Mouse (Mus musculus) ES-Bruce4 (cell line): ENCODE measurements around the gene Taar7a. TPM values are rescaled to one million over a fixed set of nuclear protein-coding genes. Genes with fewer than 3 reads are reported as not detected.

Experiments used
- H3K27ac ChIP-seq: 2 replicates; pipeline ENCODE4 v1.5.1; 2012; ENCODE audit warnings: low read length, inconsistent platforms; ENCODE audit not compliant: insufficient read depth
- H3K27me3 ChIP-seq: 2 replicates; pipeline ENCODE4 v1.6.1; 2012; ENCODE audit warnings: mild to moderate bottlenecking, low read length, inconsistent platforms; ENCODE audit not compliant: control insufficient read depth, poor library complexity, insufficient read depth, severe bottlenecking
- H3K36me3 ChIP-seq: 2 replicates; pipeline ENCODE4 v1.6.1; 2012; ENCODE audit warnings: inconsistent platforms, mild to moderate bottlenecking, low read length, moderate library complexity; ENCODE audit not compliant: control insufficient read depth, poor library complexity, insufficient read depth, severe bottlenecking
- H3K4me1 ChIP-seq: one replicate; pipeline ENCODE4 v1.8.1; 2011; ENCODE audit warnings: low read length; ENCODE audit not compliant: control insufficient read depth, insufficient read depth
- H3K4me3 ChIP-seq: 2 replicates; pipeline ENCODE4 v1.5.1; 2011; ENCODE audit warnings: low read depth, mild to moderate bottlenecking, low read length
- H3K9ac ChIP-seq: 2 replicates; pipeline ENCODE4 v1.6.1; 2012; ENCODE audit warnings: low read depth, mild to moderate bottlenecking, inconsistent platforms; ENCODE audit not compliant: poor library complexity, severe bottlenecking
- H3K9me3 ChIP-seq: replicated peaks from 2 replicates; pipeline ENCODE4 v1.6.1; 2012; ENCODE audit warnings: mild to moderate bottlenecking, low read length, inconsistent platforms; ENCODE audit not compliant: control insufficient read depth, poor library complexity, insufficient read depth, severe bottlenecking
- CTCF ChIP-seq: IDR thresholded peaks from one replicate; pipeline ENCODE4 v1.8.1; 2011; ENCODE audit warnings: low read depth, low read length
- EP300 ChIP-seq: IDR thresholded peaks from 2 replicates; pipeline ENCODE4 v1.6.1; 2011; ENCODE audit warnings: low read depth, low read length; ENCODE audit not compliant: insufficient read depth
- POLR2A ChIP-seq: IDR thresholded peaks from one replicate; pipeline ENCODE4 v1.8.1; 2011; ENCODE audit warnings: low read length; ENCODE audit not compliant: insufficient read depth
- polyA plus RNA-seq: library from polyadenylated mRNA; stranded (reverse); fragments of >200 nt; gene quantifications from 2 replicates; pipeline ENCODE4 v1.2.4, GENCODE M21; 2011; ENCODE audit warnings: low read depth; ENCODE audit not compliant: missing spikeins, insufficient read depth, insufficient read length

The Taar7a gene
- polyA plus RNA-seq, 1 experiment, result not detected

DNA sequence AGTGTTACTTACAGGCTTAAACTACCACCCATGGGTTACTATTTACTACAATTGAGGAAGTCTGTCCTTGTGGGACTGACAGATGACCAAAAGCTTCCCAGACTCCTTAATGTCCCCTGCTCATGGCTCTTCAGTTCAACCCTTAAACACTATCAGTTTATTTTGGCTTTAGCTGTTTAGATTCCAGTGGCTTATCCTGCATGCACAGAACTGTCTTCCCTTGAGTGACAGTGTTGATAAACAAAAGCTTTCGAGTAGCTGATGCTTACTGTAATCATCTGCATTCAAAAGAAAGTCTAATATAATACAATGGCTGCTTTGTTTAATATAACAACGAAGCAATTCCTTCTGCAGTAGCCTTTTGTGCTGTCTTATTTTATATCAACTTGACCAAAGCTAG, 13.8 kb upstream of the Taar7a start:
- no peaks in the 10 kb centered on the region for H3K36me3 ChIP-seq
- no peak overlapping the region for H3K9ac ChIP-seq
- TF ChIP-seq POLR2A (no peak), CTCF (no peak), EP300 (no peak)
- no peaks in the 10 kb centered on the region for H3K27me3 ChIP-seq
- H3K4me1 ChIP-seq, result no peaks in the 10 kb centered on the region
- H3K4me3 ChIP-seq, result no peak overlapping the region
- no peaks in the 10 kb centered on the region for H3K9me3 ChIP-seq
- H3K27ac ChIP-seq, result no peak overlapping the region

DNA sequence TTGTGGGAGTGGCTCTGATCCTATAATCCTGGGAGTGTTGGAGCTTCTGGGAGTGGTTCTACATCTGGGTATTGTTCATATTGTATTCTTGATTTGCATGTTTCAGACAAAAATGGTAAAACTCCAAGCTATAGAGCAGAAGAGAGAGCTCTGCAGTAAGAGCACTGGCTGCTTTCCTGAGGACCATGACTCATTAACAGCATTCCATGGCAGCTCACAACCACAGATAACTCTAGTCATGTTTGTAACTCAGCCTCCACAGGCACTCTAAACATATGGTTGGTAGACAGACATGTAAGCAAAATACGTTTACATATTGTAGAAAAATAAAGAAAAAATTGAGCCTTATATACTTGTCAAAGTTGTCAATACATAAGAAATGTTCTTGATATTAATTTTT, 13.2 kb upstream of the Taar7a start:
- no peaks in the 10 kb centered on the region for H3K36me3 ChIP-seq
- TF ChIP-seq CTCF, result no peak
- no peak for TF ChIP-seq POLR2A
- TF ChIP-seq EP300, result no peak
- no peak overlapping the region for H3K9ac ChIP-seq
- no peak overlapping the region for H3K4me3 ChIP-seq
- H3K27ac ChIP-seq, result no peak overlapping the region
- no peaks in the 10 kb centered on the region for H3K4me1 ChIP-seq
- H3K27me3 ChIP-seq, result no peaks in the 10 kb centered on the region
- H3K9me3 ChIP-seq, result no peaks in the 10 kb centered on the region

DNA sequence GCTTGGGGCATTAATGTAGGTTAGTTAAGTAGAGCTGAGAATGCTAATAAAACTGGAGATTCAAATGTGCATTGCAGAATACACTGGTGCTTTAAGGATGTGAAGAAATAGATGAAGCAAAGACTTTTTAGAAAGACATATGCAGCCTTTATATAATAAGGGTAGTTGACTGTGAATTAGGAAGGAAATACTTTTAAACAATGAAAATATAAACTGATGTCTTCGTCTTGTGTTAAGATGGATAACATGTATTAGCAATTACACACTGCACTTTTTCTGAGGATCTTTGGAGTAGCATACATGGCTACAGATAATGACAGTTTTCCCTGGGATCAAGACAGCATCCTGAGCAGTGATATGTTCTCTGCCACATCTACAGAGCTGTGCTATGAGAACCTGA, 6.4 kb upstream of the Taar7a start, which contains the start of gene Taar7b:
Gene Taar7b, plus strand, starts transcription at position 301 of the 400 bp plus-strand sequence.
- H3K9me3 ChIP-seq, result no peaks in the 10 kb centered on the region
- H3K4me3 ChIP-seq, result no peak within 1 kb of the TSS
- H3K36me3 ChIP-seq, result no peaks in the 10 kb centered on the region
- H3K4me1 ChIP-seq, result no peaks in the 10 kb centered on the region
- no peak for TF ChIP-seq POLR2A
- H3K9ac ChIP-seq, result no peak within 1 kb of the TSS
- no peak within 1 kb of the TSS for H3K27ac ChIP-seq
- H3K27me3 ChIP-seq, result no peaks in the 10 kb centered on the region

DNA sequence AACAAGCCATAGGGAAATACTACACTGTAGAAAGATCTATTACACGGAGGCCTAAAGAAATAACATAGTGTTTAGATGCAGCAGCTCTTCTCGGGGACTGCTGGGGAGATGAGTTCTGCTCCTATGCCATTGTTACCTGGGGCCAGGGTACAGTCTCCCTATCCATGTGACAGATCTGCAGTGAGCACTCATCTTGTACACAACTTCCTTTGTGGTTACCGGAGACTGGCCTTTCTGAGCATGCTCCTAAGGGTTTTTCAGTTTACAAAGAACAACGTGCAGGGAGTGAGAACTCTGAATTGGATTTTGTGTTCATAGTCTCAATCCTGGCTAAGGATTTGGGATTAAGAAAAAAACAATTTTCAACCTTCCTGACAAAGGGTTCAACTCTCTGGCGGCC, 6.9 kb downstream of the Taar7a start:
- no peaks in the 10 kb centered on the region for H3K36me3 ChIP-seq
- H3K27ac ChIP-seq, result no peak overlapping the region
- TF ChIP-seq POLR2A (no peak), CTCF (no peak), EP300 (no peak)
- H3K9ac ChIP-seq, result no peak overlapping the region
- no peaks in the 10 kb centered on the region for H3K4me1 ChIP-seq
- no peaks in the 10 kb centered on the region for H3K27me3 ChIP-seq
- H3K9me3 ChIP-seq, result no peaks in the 10 kb centered on the region; the same call in 1 of the 2 replicates
- no peak overlapping the region for H3K4me3 ChIP-seq

DNA sequence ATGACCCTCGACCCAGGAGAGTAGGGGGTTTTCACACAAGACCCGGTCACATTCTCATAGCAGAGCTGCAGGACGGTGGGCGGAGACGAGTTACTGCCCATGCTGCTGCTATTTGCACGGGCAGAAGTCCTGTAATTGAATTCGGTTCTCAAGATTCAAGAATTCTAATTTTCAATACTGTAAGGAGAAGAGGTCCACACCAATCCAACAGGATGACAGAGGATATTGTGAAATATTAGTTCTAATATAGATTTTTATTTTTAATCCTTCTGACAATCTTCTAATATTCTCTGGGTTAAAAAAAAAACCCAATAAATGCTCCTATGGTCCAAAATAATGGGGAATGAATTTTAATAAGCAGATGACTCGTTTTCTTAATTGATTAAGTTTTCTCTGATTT, 7.7 kb downstream of the Taar7a start, which contains the start of gene Taar6:
Gene Taar6, minus strand, starts transcription at position 101 of the 400 bp plus-strand sequence.
- no peaks in the 10 kb centered on the region for H3K4me1 ChIP-seq
- H3K9me3 ChIP-seq, result no peaks in the 10 kb centered on the region; the same call in 1 of the 2 replicates
- H3K9ac ChIP-seq, result no peak within 1 kb of the TSS
- no peak for TF ChIP-seq POLR2A
- TF ChIP-seq EP300, result no peak
- no peak for TF ChIP-seq CTCF
- no peak within 1 kb of the TSS for H3K27ac ChIP-seq
- H3K27me3 ChIP-seq, result no peaks in the 10 kb centered on the region
- H3K36me3 ChIP-seq, result no peaks in the 10 kb centered on the region
- no peak within 1 kb of the TSS for H3K4me3 ChIP-seq

DNA sequence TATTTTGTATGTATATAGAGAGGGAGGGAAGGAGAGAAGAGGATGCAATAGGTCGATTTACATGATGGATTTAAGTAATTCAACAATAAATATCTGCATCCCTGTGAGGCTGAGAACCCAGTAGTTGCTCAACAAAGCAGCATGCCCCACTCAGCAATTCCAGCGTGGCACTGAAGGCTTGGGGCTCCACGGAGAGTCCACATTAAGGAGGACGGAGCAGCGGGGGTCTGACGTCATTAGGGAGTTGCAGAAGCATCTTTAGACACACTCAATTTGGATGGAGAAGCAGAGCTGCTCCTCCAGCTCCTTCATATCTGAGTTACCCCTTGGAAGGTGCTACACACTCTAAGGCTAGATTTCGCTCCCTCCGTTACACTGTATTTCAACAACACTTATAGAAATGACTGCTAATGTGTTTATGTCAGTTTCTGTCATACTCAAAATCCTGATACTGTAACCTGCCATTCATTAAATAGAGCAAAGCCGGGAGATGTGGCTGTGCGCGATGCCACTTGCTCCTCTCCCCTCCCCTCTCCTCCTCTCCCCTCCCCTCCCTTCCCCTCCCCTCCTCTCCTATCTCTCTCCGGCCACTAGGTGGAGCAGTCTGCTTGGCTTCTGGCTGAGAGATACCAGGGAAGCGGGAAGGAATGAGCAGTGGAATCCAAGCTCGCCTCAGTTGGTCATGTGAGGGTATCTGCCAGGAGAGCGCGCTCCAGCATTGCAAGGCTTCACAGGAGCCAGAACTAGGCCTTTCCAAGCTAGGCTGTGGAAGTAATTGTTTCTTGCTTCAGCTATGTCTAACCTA, 14.2 kb downstream of the Taar7a start:
- no peaks in the 10 kb centered on the region for H3K36me3 ChIP-seq
- no peak overlapping the region for H3K9ac ChIP-seq
- TF ChIP-seq CTCF (peak; percentile 94), POLR2A (no peak), EP300 (peak; percentile 51; the same call in 1 of the 2 replicates)
- H3K4me3 ChIP-seq, result no peak overlapping the region
- H3K9me3 ChIP-seq, result no peaks in the 10 kb centered on the region; the same call in 1 of the 2 replicates
- H3K27me3 ChIP-seq, result no peaks in the 10 kb centered on the region
- H3K27ac ChIP-seq, result no peak overlapping the region
- no peaks in the 10 kb centered on the region for H3K4me1 ChIP-seq
